Mouse (Mus musculus) neural tube, embryonic 13.5 days (tissue): ENCODE results near the gene Gpc5. TPM values are rescaled to one million over a fixed set of nuclear protein-coding genes. Genes with fewer than 3 reads are reported as not detected.
A peak's percentile ranks its signal among the peaks of the same experiment; 100 is the strongest.
"Not testable (repeated sequence)": the region's sequence is repeated elsewhere in the genome, so short reads cannot be mapped to it uniquely, and the experiment has no call there.

Source experiments
- ATAC-seq: fragments of 200-750 bp; cut with Nextera tagmentation; 2 replicates; pipeline ENCODE4 v1.8.0; 2017; ENCODE audit warnings: low read depth, mild to moderate bottlenecking, moderate TSS enrichment, moderate library complexity
- H3K27ac ChIP-seq: fragments of 300-500 bp; sonication (generic); replicated peaks from 2 replicates; pipeline ENCODE4 v1.5.1; 2015; ENCODE audit warnings: moderate library complexity, mild to moderate bottlenecking, inconsistent platforms
- H3K27me3 ChIP-seq: fragments of 300-500 bp; sonication (generic); 2 replicates; pipeline ENCODE4 v1.6.1; 2015; ENCODE audit warnings: mild to moderate bottlenecking, inconsistent platforms
- H3K36me3 ChIP-seq: fragments of 300-500 bp; sonication (generic); 2 replicates; pipeline ENCODE4 v1.6.1; 2015; ENCODE audit warnings: mild to moderate bottlenecking, inconsistent platforms
- H3K4me1 ChIP-seq: fragments of 300-500 bp; sonication (generic); replicated peaks from 2 replicates; pipeline ENCODE4 v1.6.1; 2015; ENCODE audit warnings: inconsistent platforms
- H3K4me2 ChIP-seq: fragments of 300-500 bp; sonication (generic); 2 replicates; pipeline ENCODE4 v1.6.1; 2015; ENCODE audit warnings: inconsistent platforms, mild to moderate bottlenecking, moderate library complexity
- H3K4me3 ChIP-seq: fragments of 300-500 bp; sonication (generic); 2 replicates; pipeline ENCODE4 v1.5.1; 2015; ENCODE audit warnings: mild to moderate bottlenecking, inconsistent platforms
- H3K9ac ChIP-seq: fragments of 300-500 bp; sonication (generic); 2 replicates; pipeline ENCODE4 v1.6.1; 2015; ENCODE audit warnings: moderate library complexity, mild to moderate bottlenecking, inconsistent platforms
- H3K9me3 ChIP-seq: fragments of 300-500 bp; sonication (generic); 2 replicates; pipeline ENCODE4 v1.6.1; 2016; ENCODE audit warnings: inconsistent platforms
- WGBS: fragments of 180-500 bp; shearing (Covaris S2); methylation state at CpG from one replicate; pipeline ENCODE4 v1.1.7; 2015; 5-methylcytosine and 5-hydroxymethylcytosine counted together
- polyA plus RNA-seq: library from polyadenylated mRNA; unstranded; fragments of >200 nt; fragmentation: Nextera tagmentation; extraction: Ambion mirVana; gene quantifications from 2 replicates; pipeline ENCODE4 v1.2.1, GENCODE M21; 2015

The Gpc5 gene
- polyA plus RNA-seq, 1 experiment from 2014 or later, result 7.1 TPM

DNA sequence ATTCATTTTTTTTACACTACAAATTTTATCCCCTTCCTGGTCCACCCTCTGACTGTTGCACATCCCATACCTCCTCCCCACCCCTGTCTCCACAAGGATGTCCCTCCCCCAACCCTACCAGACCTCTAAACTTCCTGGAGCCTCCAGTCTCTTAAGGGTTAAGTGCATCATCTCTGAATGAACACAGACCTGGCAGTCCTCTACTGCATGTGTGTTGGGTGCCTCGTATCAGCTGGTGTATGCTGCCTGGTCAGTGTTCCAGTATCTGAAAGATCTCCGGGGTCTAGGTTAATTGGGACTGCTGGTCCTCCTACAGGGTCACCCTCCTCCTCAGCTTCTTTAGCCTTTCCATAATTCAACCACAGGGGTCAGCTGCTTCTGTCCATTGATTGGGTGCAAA lies 25.9 kb upstream of the Gpc5 start:
- 66% methylated on average over 2 of the region's 2 CpGs for WGBS
- not testable (repeated sequence) for ATAC-seq, H3K4me1 ChIP-seq

GRCm38 (mm10) chr14:115070534-115070933 lies 21.5 kb upstream of the Gpc5 start:
- WGBS, result 37% methylated on average over 6 of the region's 6 CpGs
- peak; percentile 69; the same call in 1 of the 2 replicates for ATAC-seq
- no peaks in the 10 kb centered on the region for H3K27me3 ChIP-seq
- no peaks in the 10 kb centered on the region for H3K36me3 ChIP-seq
- H3K9ac ChIP-seq, result no peak overlapping the region
- 0 out of 2 replicates have a peak, but pooled peaks cover 3% of the 10 kb centered on the region for H3K4me1 ChIP-seq
- H3K4me3 ChIP-seq, result no peak overlapping the region
- H3K27ac ChIP-seq, result no peak overlapping the region
- no peaks in the 10 kb centered on the region for H3K9me3 ChIP-seq
- H3K4me2 ChIP-seq, result no peak overlapping the region

More for the DNA sequence above, 25.9 kb upstream of the Gpc5 start:
- not testable (repeated sequence) for H3K27ac ChIP-seq, H3K27me3 ChIP-seq, H3K4me3 ChIP-seq, H3K36me3 ChIP-seq, H3K9ac ChIP-seq, H3K4me2 ChIP-seq, H3K9me3 ChIP-seq

DNA sequence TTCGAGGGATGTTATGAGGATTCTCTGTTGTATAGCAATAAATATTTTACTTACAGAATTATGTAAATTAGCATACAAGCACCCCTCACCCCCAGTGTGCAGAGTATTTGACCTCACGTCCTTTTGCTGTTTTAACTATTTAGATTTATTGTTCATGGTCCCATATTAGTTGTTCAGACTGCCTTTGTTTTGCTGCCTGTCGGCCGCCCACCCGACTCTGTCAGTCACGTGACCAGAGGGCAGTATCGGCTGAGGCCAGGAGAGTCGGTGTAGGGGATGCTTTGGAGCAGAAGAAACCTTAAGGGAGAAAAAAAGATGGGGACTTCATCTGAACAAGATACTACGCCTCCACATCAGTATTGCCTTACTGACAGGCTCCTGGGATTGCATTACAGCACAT lies 14.7 kb upstream of the Gpc5 start:
- H3K36me3 ChIP-seq, result no peaks in the 10 kb centered on the region
- WGBS, result 19% methylated on average over 9 of the region's 9 CpGs
- no peak overlapping the region for H3K27ac ChIP-seq
- H3K4me2 ChIP-seq, result peak overlapping the region; percentile 24; the same call in 1 of the 2 replicates
- peaks cover 4% of the 10 kb centered on the region for H3K4me1 ChIP-seq
- H3K27me3 ChIP-seq, result no peaks in the 10 kb centered on the region
- ATAC-seq, result no peak; the same call in 1 of the 2 replicates
- H3K4me3 ChIP-seq, result no peak overlapping the region
- H3K9ac ChIP-seq, result no peak overlapping the region
- no peaks in the 10 kb centered on the region for H3K9me3 ChIP-seq

GRCm38 (mm10) chr14:115078064-115078463 lies 14.0 kb upstream of the Gpc5 start:
- Histone ChIP-seq H3K4me3 (no peak overlapping the region), H3K27me3 (no peaks in the 10 kb centered on the region), H3K4me1 (peaks cover 4% of the 10 kb centered on the region), H3K36me3 (no peaks in the 10 kb centered on the region), H3K9ac (no peak overlapping the region), H3K4me2 (no peak overlapping the region), H3K9me3 (no peaks in the 10 kb centered on the region), H3K27ac (no peak overlapping the region)
- WGBS, result 85% methylated on average over 7 of the region's 7 CpGs
- ATAC-seq, result no peak

DNA sequence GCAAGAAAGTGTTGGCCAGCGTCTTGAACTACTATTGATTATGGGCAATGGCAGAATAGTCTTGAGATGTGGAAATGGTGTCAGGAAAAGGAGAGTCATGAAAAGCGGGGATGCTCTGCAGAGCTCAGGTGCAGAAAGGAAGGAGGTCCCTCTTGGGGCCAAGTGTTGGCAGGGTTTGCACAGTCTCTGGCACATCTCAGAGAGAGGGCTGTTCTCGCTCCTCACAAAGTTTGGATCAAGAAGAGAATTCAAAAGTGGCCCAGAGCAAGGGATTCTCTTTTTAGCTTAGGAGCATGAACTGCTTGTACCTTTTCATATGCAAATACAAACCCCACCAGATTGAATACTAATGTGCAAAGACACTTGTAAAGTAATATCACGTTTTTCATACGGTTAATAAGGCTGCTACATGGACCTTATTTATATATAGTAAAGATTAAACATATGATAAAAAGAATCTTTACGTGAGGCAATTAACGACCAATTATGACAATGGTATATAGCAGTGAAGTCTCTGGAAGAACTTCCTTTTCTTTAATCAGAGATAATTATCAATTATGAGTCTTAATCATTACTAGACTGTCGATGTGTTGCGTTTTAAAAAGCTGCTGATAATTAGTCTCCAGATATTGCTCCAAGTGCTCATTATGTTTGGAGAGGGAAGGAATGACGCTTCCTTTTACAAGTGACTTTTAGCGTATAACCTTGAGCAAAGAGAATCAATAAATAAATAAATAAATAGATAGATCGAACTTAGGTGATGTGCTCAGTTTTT lies 10.1 kb upstream of the Gpc5 start:
- Histone ChIP-seq H3K9me3 (no peaks in the 10 kb centered on the region), H3K4me2 (no peak overlapping the region), H3K4me3 (no peak overlapping the region), H3K36me3 (no peaks in the 10 kb centered on the region), H3K9ac (no peak overlapping the region), H3K27ac (no peak overlapping the region), H3K4me1 (peaks cover 4% of the 10 kb centered on the region), H3K27me3 (no peaks in the 10 kb centered on the region)
- no peak for ATAC-seq
- 70% methylated on average over 12 of the region's 12 CpGs for WGBS

GRCm38 (mm10) chr14:115090516-115090915 lies 1.5 kb upstream of the Gpc5 start:
- H3K27ac ChIP-seq, result no peak overlapping the region
- WGBS, result 91% methylated on average over 4 of the region's 4 CpGs
- no peaks in the 10 kb centered on the region for H3K36me3 ChIP-seq
- H3K27me3 ChIP-seq, result peaks cover 54% of the 10 kb centered on the region
- H3K9ac ChIP-seq, result no peak overlapping the region
- no peaks in the 10 kb centered on the region for H3K9me3 ChIP-seq
- no peak overlapping the region for H3K4me3 ChIP-seq
- no peak overlapping the region for H3K4me2 ChIP-seq
- ATAC-seq, result no peak
- peaks cover 6% of the 10 kb centered on the region; the same call in 1 of the 2 replicates for H3K4me1 ChIP-seq

DNA sequence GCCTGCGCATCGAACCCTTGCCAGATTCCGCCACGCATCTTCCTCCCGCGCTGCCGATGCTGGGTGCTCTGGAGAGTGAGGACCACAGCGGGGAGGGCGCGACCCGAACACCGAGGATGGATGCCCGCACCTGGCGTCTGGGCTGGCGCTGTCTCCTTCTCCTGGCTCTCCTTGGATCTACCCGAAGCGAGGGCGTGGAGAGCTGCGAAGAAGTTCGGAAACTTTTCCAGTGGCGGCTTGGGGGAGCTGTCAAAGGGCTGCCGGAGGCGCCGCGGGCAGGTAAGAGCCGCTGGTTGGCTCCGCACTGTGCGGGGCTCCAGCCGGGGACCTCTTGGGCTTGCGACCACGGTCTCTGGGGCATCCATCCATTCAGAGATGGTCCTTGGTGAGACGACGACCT lies 495 bp downstream of the Gpc5 start:
- peak; percentile 71 for ATAC-seq
- peak overlapping the region; percentile 61 for H3K4me3 ChIP-seq
- peaks cover 6% of the 10 kb centered on the region; the same call in 1 of the 2 replicates for H3K4me1 ChIP-seq
- peaks cover 56% of the 10 kb centered on the region for H3K27me3 ChIP-seq
- H3K36me3 ChIP-seq, result no peaks in the 10 kb centered on the region
- no peaks in the 10 kb centered on the region for H3K9me3 ChIP-seq
- H3K27ac ChIP-seq, result no peak overlapping the region
- WGBS, result under 1% methylated on average over 33 of the region's 33 CpGs
- H3K4me2 ChIP-seq, result peak overlapping the region; percentile 87
- H3K9ac ChIP-seq, result peak overlapping the region; percentile 69

DNA sequence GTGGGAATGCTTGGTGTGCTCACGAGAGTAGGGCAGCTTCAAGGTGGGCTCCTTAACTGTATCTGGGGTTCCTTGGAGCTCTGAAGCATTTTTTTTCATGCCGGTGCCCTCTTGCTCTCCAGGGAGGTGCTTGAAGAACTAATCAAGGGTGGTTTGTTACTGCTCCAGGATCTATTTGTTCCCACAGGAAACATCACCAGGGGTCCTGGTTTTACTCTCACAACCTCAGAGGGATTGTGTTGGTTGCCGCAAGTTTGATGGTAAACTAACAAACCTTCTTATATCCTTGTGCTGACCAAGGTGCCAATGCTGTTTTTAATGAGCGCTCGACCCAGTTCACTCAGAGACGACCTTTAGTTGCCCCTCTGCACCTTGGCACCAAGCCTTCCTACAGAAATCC lies 937 bp downstream of the Gpc5 start:
- Histone ChIP-seq H3K27me3 (peaks cover 52% of the 10 kb centered on the region), H3K36me3 (no peaks in the 10 kb centered on the region), H3K9ac (peak overlapping the region; percentile 69), H3K27ac (no peak overlapping the region), H3K9me3 (no peaks in the 10 kb centered on the region), H3K4me3 (peak overlapping the region; percentile 61), H3K4me1 (peaks cover 6% of the 10 kb centered on the region; the same call in 1 of the 2 replicates), H3K4me2 (peak overlapping the region; percentile 87)
- WGBS, result 21% methylated on average over 6 of the region's 6 CpGs
- no peak for ATAC-seq

DNA sequence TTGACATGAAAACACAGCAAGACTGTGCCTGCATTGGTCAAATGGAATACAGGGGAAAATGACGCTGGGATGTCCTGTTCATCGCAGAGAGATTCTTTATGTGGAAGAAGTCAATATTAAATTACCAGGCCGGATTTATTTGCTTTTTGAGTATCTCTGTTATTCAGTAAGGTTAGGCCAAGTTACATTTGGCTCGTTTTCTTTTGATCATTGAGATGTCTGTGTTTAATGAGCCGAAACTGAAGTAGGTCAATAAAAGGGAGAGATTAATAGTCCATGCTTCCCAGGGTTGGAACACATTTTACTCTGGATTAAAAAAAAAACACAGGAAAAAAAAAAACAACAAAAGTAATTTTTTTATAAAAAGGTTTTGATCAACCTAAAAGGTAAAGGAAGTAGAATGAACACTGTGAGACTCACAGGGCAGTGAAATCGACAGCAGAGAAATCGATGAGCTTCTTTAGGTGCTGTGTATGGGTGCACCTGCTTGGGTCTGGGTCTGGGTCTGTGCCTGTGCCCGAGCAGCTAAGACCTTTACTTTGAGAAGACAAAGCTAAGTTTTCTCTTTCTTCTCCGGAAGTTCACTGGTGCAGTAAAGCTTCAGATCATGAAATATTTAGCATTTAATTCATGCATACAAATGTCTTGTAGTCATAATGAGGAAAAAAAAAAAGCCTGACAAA lies 8.7 kb downstream of the Gpc5 start:
- no peak overlapping the region for H3K9ac ChIP-seq
- H3K4me3 ChIP-seq, result no peak overlapping the region
- no peak for ATAC-seq
- H3K4me1 ChIP-seq, result no peaks in the 10 kb centered on the region
- H3K9me3 ChIP-seq, result no peaks in the 10 kb centered on the region
- no peaks in the 10 kb centered on the region for H3K27me3 ChIP-seq
- H3K27ac ChIP-seq, result no peak overlapping the region
- no peak overlapping the region for H3K4me2 ChIP-seq
- WGBS, result 66% methylated on average over 9 of the region's 9 CpGs
- no peaks in the 10 kb centered on the region for H3K36me3 ChIP-seq

DNA sequence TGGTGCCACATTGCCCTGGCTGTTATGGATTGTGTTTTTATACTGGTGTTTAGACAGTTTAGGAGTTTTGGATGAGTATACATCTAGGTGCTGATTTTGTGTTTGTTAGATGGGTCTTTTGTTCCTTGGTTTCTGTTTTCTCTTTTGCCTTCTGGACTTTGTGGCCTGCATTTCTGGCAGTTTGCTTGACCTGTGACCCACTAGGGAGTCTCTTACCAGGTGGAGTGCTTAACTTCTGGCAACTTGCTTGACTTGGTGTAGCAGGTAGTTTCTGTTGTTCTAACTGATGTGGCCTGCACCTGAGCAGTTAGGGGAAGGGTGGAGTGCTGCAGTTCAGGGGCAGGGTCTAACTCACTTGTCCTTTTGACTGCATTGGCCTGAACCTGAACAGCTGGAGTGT lies 14.3 kb downstream of the Gpc5 start:
- H3K27ac ChIP-seq, result no peak overlapping the region
- H3K9ac ChIP-seq, result no peak overlapping the region
- no peak overlapping the region for H3K4me3 ChIP-seq
- H3K9me3 ChIP-seq, result no peaks in the 10 kb centered on the region
- no peak for ATAC-seq
- H3K4me2 ChIP-seq, result no peak overlapping the region
- H3K36me3 ChIP-seq, result no peaks in the 10 kb centered on the region
- no peaks in the 10 kb centered on the region for H3K4me1 ChIP-seq
- no peaks in the 10 kb centered on the region for H3K27me3 ChIP-seq

DNA sequence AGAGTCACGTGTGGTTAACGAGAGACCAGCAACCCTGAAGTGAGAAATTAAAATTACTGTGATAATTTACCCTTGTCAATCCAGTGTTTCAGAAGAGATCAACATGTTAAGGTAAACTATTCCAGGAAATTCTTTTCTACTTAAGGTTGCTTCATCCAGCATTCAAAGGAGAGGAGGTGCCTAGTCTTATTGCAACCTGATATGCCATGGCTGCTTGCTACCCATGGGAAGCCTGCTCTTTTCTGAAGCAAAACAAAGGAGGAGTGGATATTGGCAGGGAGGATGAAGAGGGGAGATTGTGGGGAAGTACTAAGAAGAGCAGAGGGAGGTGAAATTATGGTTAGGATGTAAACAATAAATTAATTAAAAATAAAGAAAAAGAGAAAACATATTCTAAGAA lies 15.5 kb downstream of the Gpc5 start:
- H3K9me3 ChIP-seq, result no peaks in the 10 kb centered on the region
- WGBS, result 85% methylated on average over 2 of the region's 2 CpGs
- ATAC-seq, result no peak

DNA sequence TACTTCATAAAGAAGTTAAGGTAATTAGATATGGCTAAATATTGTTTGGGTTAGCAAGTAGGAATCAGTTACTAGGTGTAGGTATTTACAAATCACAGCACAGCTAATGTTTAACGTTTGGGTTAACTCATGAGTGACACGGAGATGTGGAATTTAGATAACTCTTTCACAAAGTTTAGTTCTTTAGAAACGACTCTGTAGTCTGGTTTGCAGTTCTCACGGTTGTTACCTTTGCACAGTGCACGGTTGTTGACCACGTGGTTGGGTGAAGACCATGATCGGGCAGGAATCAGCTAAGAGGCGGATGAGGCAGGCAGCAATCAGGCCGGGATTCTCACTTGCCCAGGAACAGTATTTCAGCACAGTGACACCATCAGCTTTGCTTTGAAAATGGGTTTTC lies 26.6 kb downstream of the Gpc5 start:
- no peak for ATAC-seq
- H3K4me3 ChIP-seq, result no peak overlapping the region
- H3K36me3 ChIP-seq, result no peaks in the 10 kb centered on the region
- H3K4me1 ChIP-seq, result no peaks in the 10 kb centered on the region
- H3K27me3 ChIP-seq, result no peaks in the 10 kb centered on the region
- H3K4me2 ChIP-seq, result no peak overlapping the region
- H3K27ac ChIP-seq, result no peak overlapping the region
- no peaks in the 10 kb centered on the region for H3K9me3 ChIP-seq
- WGBS, result 91% methylated on average over 9 of the region's 9 CpGs
- no peak overlapping the region for H3K9ac ChIP-seq

More for the DNA sequence above, 15.5 kb downstream of the Gpc5 start:
- H3K9ac ChIP-seq, result no peak overlapping the region
- no peaks in the 10 kb centered on the region for H3K4me1 ChIP-seq
- no peaks in the 10 kb centered on the region for H3K27me3 ChIP-seq
- H3K36me3 ChIP-seq, result no peaks in the 10 kb centered on the region
- no peak overlapping the region for H3K4me2 ChIP-seq
- H3K4me3 ChIP-seq, result no peak overlapping the region
- no peak overlapping the region for H3K27ac ChIP-seq
